Mouse (Mus musculus) embryonic facial prominence, embryonic 10.5 days (tissue): ENCODE measurements around the gene Paics. TPM values are rescaled to one million over a fixed set of nuclear protein-coding genes. Genes with fewer than 3 reads are reported as not detected.
"Not testable (repeated sequence)": the region's sequence is repeated elsewhere in the genome, so short reads cannot be mapped to it uniquely, and the experiment has no call there.

Experiments
- DNase-seq: peaks from one replicate; pipeline ENCODE4 v3.0.0-alpha.2; 2017; ENCODE audit warnings: low spot score
- H3K27ac ChIP-seq: fragments of 300-500 bp; sonication (generic); replicated peaks from 2 replicates; pipeline ENCODE4 v1.5.1; 2016; ENCODE audit warnings: mild to moderate bottlenecking
- H3K27me3 ChIP-seq: fragments of 300-500 bp; sonication (generic); replicated peaks from 2 replicates; pipeline ENCODE4 v1.6.1; 2016; ENCODE audit warnings: low read depth, mild to moderate bottlenecking; ENCODE audit not compliant: poor library complexity, severe bottlenecking
- H3K36me3 ChIP-seq: fragments of 300-500 bp; sonication (generic); replicated peaks from 2 replicates; pipeline ENCODE4 v1.6.1; 2016; ENCODE audit warnings: mild to moderate bottlenecking, moderate library complexity
- H3K4me1 ChIP-seq: fragments of 300-500 bp; sonication (generic); 2 replicates; pipeline ENCODE4 v1.6.1; 2016
- H3K4me3 ChIP-seq: fragments of 300-500 bp; sonication (generic); 2 replicates; pipeline ENCODE4 v1.5.1; 2016; ENCODE audit warnings: mild to moderate bottlenecking, moderate library complexity
- H3K9me3 ChIP-seq: fragments of 300-500 bp; sonication (generic); 2 replicates; pipeline ENCODE4 v1.6.1; 2016; ENCODE audit warnings: mild to moderate bottlenecking
- WGBS: fragments of 180-500 bp; shearing (Covaris S2); methylation state at CpG from one replicate; pipeline ENCODE4 v1.1.7; 2016; 5-methylcytosine and 5-hydroxymethylcytosine counted together
- polyA plus RNA-seq: library from polyadenylated mRNA; unstranded; fragments of >200 nt; fragmentation: Nextera tagmentation; extraction: Ambion mirVana; gene quantifications from 2 replicates; pipeline ENCODE4 v1.2.1, GENCODE M21; 2016

The Paics gene
- 469 and 495 TPM in 2 replicates for polyA plus RNA-seq

DNA sequence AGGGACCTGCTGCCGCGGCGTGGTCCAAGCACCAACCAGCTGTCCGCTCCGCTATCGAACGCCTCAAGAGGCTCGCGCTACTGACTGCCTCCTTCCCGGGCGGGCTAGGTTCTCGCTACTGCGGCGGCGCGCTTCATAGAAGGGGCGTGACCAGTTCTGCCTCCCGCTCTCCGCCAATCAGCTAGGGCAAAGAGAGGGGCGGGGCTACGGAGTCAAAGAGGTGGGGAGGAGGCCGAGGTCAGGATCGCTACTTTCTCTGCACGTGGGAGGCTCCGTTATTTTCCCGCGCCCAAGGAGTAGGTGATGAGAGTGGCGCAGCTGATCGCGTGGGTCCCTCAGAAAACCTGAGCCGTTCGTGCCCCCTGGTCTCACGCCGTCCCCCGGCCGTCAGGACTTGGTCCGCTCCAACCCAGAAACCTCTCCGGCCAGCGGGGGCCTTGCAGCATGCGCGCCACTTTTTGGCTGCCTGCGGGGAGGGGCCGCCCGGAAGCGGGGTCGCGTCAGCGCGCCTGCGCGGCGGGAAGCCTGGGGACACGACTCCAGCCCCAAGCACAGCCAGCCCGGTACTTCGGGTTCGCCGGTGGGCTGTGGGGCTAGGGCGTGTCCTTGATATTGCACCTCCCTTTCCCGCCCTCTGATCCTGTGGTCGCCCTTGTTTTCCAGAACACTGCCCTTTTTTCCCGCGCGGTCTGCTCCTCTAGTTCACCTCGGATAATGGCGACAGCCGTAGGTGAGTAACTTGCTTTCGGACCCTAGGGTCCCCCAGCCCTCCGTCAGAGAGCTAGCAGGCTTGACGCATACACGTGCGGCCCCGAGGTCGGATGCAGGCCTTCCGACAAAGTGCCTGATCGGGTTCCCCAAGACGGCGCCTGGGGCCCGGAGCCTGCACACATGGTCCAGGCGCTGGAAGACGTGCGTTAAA, at the start of gene Paics, which contains the start of gene Ppat:
Gene Paics (plus strand): TSS at position 202 of the 922 bp plus-strand sequence.
Gene Ppat (minus strand): TSS at position 473 of the 922 bp plus-strand sequence.
- H3K27me3 ChIP-seq: no peaks in the 10 kb centered on the region
- H3K9me3 ChIP-seq: no peaks in the 10 kb centered on the region
- under 1% methylated on average over 81 of the region's 81 CpGs for WGBS
- peaks cover 62% of the 10 kb centered on the region for H3K36me3 ChIP-seq
- peak within 1 kb of the TSS; percentile 82 for H3K4me3 ChIP-seq
- H3K4me1 ChIP-seq: peaks cover 46% of the 10 kb centered on the region
- DNase-seq: peak; percentile 99
- peak within 1 kb of the TSS; percentile 94 for H3K27ac ChIP-seq

GRCm38 (mm10) chr5:76902131-76902530, 49.0 kb upstream of the Paics start:
- no peaks in the 10 kb centered on the region for H3K27me3 ChIP-seq
- peaks cover 9% of the 10 kb centered on the region for H3K4me1 ChIP-seq
- 80% methylated on average over 4 of the region's 4 CpGs for WGBS
- H3K4me3 ChIP-seq: no peak overlapping the region
- H3K36me3 ChIP-seq: peaks cover 15% of the 10 kb centered on the region
- no peaks in the 10 kb centered on the region for H3K9me3 ChIP-seq
- no peak overlapping the region for H3K27ac ChIP-seq
- no peak for DNase-seq

DNA sequence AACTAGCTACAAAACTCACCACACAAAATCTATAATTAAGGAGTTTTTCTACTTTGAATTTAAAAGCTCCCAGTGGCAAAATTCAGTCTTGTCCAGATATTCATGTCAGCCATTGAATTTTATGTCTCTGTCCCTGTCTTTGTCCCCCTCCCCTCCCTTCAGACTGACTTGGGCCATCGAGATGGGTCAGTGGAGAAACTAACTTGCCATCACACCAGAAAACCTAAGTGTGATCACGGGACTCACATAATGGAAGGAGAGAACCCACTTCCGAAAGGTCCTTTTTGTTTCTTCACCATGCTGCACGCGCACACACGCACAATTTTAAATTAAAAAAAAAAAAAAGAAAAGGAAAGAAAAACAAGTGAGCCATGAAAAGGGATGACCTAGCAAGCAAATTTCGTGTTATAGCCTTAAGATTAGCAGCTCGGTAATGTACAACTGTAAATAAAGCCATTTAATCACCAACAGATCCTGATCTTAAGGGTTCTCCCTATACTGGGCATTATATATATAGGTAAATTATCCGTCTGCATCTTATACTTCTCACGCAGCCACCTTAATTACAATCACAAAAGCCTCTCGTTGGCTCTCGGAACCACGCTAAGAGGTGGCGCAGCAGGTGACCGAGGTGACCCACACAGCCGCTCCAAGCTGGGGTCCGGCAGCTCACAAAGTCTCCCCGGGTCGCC, 46.2 kb upstream of the Paics start:
- H3K9me3 ChIP-seq: no peaks in the 10 kb centered on the region
- no peaks in the 10 kb centered on the region for H3K27me3 ChIP-seq
- H3K4me1 ChIP-seq: peaks cover 9% of the 10 kb centered on the region
- H3K4me3 ChIP-seq: peak overlapping the region; percentile 78
- H3K36me3 ChIP-seq: peaks cover 7% of the 10 kb centered on the region
- H3K27ac ChIP-seq: peak overlapping the region; percentile 89
- peak; percentile 23 for DNase-seq
- 2% methylated on average over 19 of the region's 19 CpGs for WGBS

GRCm38 (mm10) chr5:76905405-76906154, 45.5 kb upstream of the Paics start, which contains the start of gene Aasdh:
TSS of gene Aasdh (minus strand) at chr5:76905514.
- Histone ChIP-seq H3K4me1 (peaks cover 9% of the 10 kb centered on the region), H3K36me3 (peaks cover 10% of the 10 kb centered on the region), H3K9me3 (no peaks in the 10 kb centered on the region), H3K27me3 (no peaks in the 10 kb centered on the region), H3K27ac (peak within 1 kb of the TSS; percentile 89), H3K4me3 (peak within 1 kb of the TSS; percentile 78)
- peak; percentile 99 for DNase-seq
- WGBS: under 1% methylated on average over 47 of the region's 47 CpGs

GRCm38 (mm10) chr5:76906155-76906499, 45.0 kb upstream of the Paics start:
- H3K36me3 ChIP-seq: peaks cover 14% of the 10 kb centered on the region
- no peaks in the 10 kb centered on the region for H3K9me3 ChIP-seq
- H3K27ac ChIP-seq: peak overlapping the region; percentile 89
- no peaks in the 10 kb centered on the region for H3K27me3 ChIP-seq
- H3K4me3 ChIP-seq: peak overlapping the region; percentile 78
- 43% methylated on average over 3 of the region's 3 CpGs for WGBS
- no peak for DNase-seq
- peaks cover 9% of the 10 kb centered on the region for H3K4me1 ChIP-seq

DNA sequence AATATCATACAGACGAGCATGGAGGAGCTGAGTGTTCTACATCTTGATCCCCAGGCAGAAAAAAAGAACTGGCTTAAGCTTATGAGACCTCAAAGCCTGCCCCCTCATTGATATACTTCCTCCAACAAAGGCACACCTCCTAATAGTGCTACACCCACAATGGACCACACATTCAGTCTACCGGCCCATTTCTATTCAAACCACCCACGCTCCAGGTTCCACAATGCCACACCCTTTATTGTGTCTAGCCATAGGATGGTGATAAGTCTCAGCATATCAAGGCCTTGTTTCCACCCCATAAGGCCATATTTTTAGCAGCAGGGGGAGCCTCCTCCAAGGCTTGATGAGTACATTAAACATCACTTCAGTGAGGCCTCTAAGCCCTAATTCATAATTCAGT, 40.3 kb upstream of the Paics start:
- no peak for DNase-seq
- WGBS: 81% methylated on average over 3 of the region's 3 CpGs
- Histone ChIP-seq H3K27ac (no peak overlapping the region), H3K4me3 (no peak overlapping the region), H3K4me1 (peaks cover 8% of the 10 kb centered on the region), H3K36me3 (peaks cover 47% of the 10 kb centered on the region), H3K27me3 (no peaks in the 10 kb centered on the region), H3K9me3 (no peaks in the 10 kb centered on the region)

GRCm38 (mm10) chr5:76912522-76912921, 38.6 kb upstream of the Paics start:
- not testable (repeated sequence) for H3K4me3 ChIP-seq, H3K4me1 ChIP-seq, H3K27me3 ChIP-seq, H3K27ac ChIP-seq, DNase-seq, H3K9me3 ChIP-seq
- H3K36me3 ChIP-seq: peaks cover 60% of the 10 kb centered on the region
- 90% methylated on average over 5 of the region's 5 CpGs for WGBS

- H3K4me1 ChIP-seq: peaks cover 4% of the 10 kb centered on the region
- no peak overlapping the region for H3K4me3 ChIP-seq
- WGBS: 90% methylated on average over 4 of the region's 4 CpGs
- no peaks in the 10 kb centered on the region for H3K27me3 ChIP-seq
- no peak overlapping the region for H3K27ac ChIP-seq
- H3K36me3 ChIP-seq: peaks cover 100% of the 10 kb centered on the region
- peaks cover 3% of the 10 kb centered on the region; the same call in 1 of the 2 replicates for H3K9me3 ChIP-seq
- DNase-seq: no peak
Measured at GRCm38 (mm10) chr5:76922833-76923232, 28.3 kb upstream of the Paics start.

GRCm38 (mm10) chr5:76923428-76923827, 27.7 kb upstream of the Paics start:
- H3K4me3 ChIP-seq: no peak overlapping the region
- H3K9me3 ChIP-seq: peaks cover 3% of the 10 kb centered on the region; the same call in 1 of the 2 replicates
- H3K27me3 ChIP-seq: no peaks in the 10 kb centered on the region
- peaks cover 10% of the 10 kb centered on the region for H3K4me1 ChIP-seq
- 93% methylated on average over 13 of the region's 13 CpGs for WGBS
- H3K27ac ChIP-seq: no peak overlapping the region
- DNase-seq: no peak
- peaks cover 100% of the 10 kb centered on the region for H3K36me3 ChIP-seq

GRCm38 (mm10) chr5:76924296-76924695, 26.8 kb upstream of the Paics start:
- Histone ChIP-seq H3K4me1 (peaks cover 19% of the 10 kb centered on the region), H3K36me3 (peaks cover 98% of the 10 kb centered on the region), H3K27me3 (no peaks in the 10 kb centered on the region), H3K4me3 (no peak overlapping the region), H3K9me3 (peaks cover 3% of the 10 kb centered on the region; the same call in 1 of the 2 replicates), H3K27ac (no peak overlapping the region)
- WGBS: 90% methylated on average over 1 of the region's 1 CpGs
- DNase-seq: no peak

- H3K4me1 ChIP-seq: peaks cover 25% of the 10 kb centered on the region
- H3K4me3 ChIP-seq: peak overlapping the region; percentile 21; the same call in 1 of the 2 replicates
- no peaks in the 10 kb centered on the region for H3K27me3 ChIP-seq
- peak overlapping the region; percentile 45 for H3K27ac ChIP-seq
- peak; percentile 22 for DNase-seq
- 74% methylated on average over 16 of the region's 16 CpGs for WGBS
- peaks cover 65% of the 10 kb centered on the region for H3K36me3 ChIP-seq
- peaks cover 3% of the 10 kb centered on the region; the same call in 1 of the 2 replicates for H3K9me3 ChIP-seq
Measured at GRCm38 (mm10) chr5:76928124-76928832, 22.8 kb upstream of the Paics start.
